Mouse (Mus musculus): ENCODE measurements around the gene Kpna6. TPM values are rescaled to one million over a fixed set of nuclear protein-coding genes. Genes with fewer than 3 reads are reported as not detected.
A peak's percentile ranks its signal among the peaks of the same experiment; 100 is the strongest.

Gene Kpna6
- polyA plus RNA-seq, 1 experiment = 32.5 TPM

GRCm38 (mm10) chr4:129700216-129700615 lies 27.6 kb upstream of the Kpna6 start:
- no peak for TF ChIP-seq CTCF (IDR thresholded peaks at IDR 0.05; ENCODE audit: borderline replicate concordance, control insufficient read depth, extremely low read depth, insufficient read depth, low read length, poor library complexity)
- no peak for TF ChIP-seq POLR2A (IDR thresholded peaks at IDR 0.05; ENCODE audit: control insufficient read depth, extremely low read depth, insufficient read depth, low read length, poor library complexity)
- Histone ChIP-seq H3K27me3 (ENCODE audit: control insufficient read depth, insufficient read depth, low read length) (no peaks in the 10 kb centered on the region), H3K4me3 (ENCODE audit: control insufficient read depth, insufficient read depth, low read length) (no peak overlapping the region), H3K27ac (ENCODE audit: control insufficient read depth, insufficient read depth, low read length) (no peak overlapping the region), H3K36me3 (ENCODE audit: control insufficient read depth, insufficient read depth, low read length) (peaks cover 19% of the 10 kb centered on the region), H3K4me1 (replicated peaks; ENCODE audit: control insufficient read depth, insufficient read depth, low read length) (peaks cover 10% of the 10 kb centered on the region)
- DNase-seq = no peak
- 74% methylated on average over 1 of the region's 1 CpGs for WGBS

DNA sequence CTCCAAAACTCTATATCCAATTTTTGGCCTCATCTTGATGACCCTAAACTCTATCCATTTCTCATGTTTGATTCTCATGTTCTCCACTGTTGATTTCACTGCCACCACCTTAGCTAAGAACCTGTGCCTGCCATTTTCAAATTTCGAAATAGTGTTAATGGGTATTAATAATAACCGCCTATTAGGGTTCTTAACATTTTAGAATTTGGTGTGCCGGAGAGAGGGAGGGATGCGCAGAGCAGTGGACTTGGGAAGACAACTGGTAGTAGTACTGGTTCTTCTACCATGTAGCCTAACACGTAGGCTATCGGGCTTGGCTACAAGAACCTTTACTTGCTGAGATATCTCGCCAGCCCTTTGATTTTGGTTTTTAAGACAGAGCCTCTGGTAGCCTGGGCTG lies 24.6 kb upstream of the Kpna6 start:
- TF ChIP-seq CTCF (IDR thresholded peaks at IDR 0.05; ENCODE audit: borderline replicate concordance, control insufficient read depth, extremely low read depth, insufficient read depth, low read length, poor library complexity) = no peak
- TF ChIP-seq POLR2A (IDR thresholded peaks at IDR 0.05; ENCODE audit: control insufficient read depth, extremely low read depth, insufficient read depth, low read length, poor library complexity) = no peak
- peaks cover 4% of the 10 kb centered on the region; the same call in 1 of the 2 replicates for H3K36me3 ChIP-seq (ENCODE audit: control insufficient read depth, insufficient read depth, low read length)
- H3K27me3 ChIP-seq (ENCODE audit: control insufficient read depth, insufficient read depth, low read length) = no peaks in the 10 kb centered on the region
- WGBS = 93% methylated on average over 7 of the region's 7 CpGs
- H3K4me3 ChIP-seq (ENCODE audit: control insufficient read depth, insufficient read depth, low read length) = no peak overlapping the region
- peaks cover 10% of the 10 kb centered on the region for H3K4me1 ChIP-seq (replicated peaks; ENCODE audit: control insufficient read depth, insufficient read depth, low read length)
- no peak for DNase-seq
- no peak overlapping the region for H3K27ac ChIP-seq (ENCODE audit: control insufficient read depth, insufficient read depth, low read length)

- Histone ChIP-seq H3K27ac (ENCODE audit: control insufficient read depth, insufficient read depth, low read length) (peak within 1 kb of the TSS; percentile 57; the same call in 1 of the 2 replicates), H3K27me3 (ENCODE audit: control insufficient read depth, insufficient read depth, low read length) (no peaks in the 10 kb centered on the region), H3K4me1 (replicated peaks; ENCODE audit: control insufficient read depth, insufficient read depth, low read length) (peaks cover 10% of the 10 kb centered on the region), H3K4me3 (ENCODE audit: control insufficient read depth, insufficient read depth, low read length) (peak within 1 kb of the TSS; percentile 93), H3K36me3 (ENCODE audit: control insufficient read depth, insufficient read depth, low read length) (peaks cover 9% of the 10 kb centered on the region; the same call in 1 of the 2 replicates)
- peak; percentile 43; the same call in 1 of the 2 replicates for TF ChIP-seq POLR2A (IDR thresholded peaks at IDR 0.05; ENCODE audit: control insufficient read depth, extremely low read depth, insufficient read depth, low read length, poor library complexity)
- TF ChIP-seq CTCF (IDR thresholded peaks at IDR 0.05; ENCODE audit: borderline replicate concordance, control insufficient read depth, extremely low read depth, insufficient read depth, low read length, poor library complexity) = peak; percentile 30; the same call in 1 of the 2 replicates
- WGBS = under 1% methylated on average over 57 of the region's 57 CpGs
- peak; percentile 86 for DNase-seq
Observed at GRCm38 (mm10) chr4:129696158-129696985, 23.8 kb upstream of the Kpna6 start, which contains the start of gene Tmem39b. TSS of gene Tmem39b (minus strand) at chr4:129696838.

GRCm38 (mm10) chr4:129695815-129696157 lies 23.2 kb upstream of the Kpna6 start:
- Histone ChIP-seq H3K27ac (ENCODE audit: control insufficient read depth, insufficient read depth, low read length) (peak overlapping the region; percentile 23; the same call in 1 of the 2 replicates), H3K36me3 (ENCODE audit: control insufficient read depth, insufficient read depth, low read length) (peaks cover 9% of the 10 kb centered on the region; the same call in 1 of the 2 replicates), H3K4me3 (ENCODE audit: control insufficient read depth, insufficient read depth, low read length) (peak overlapping the region; percentile 93), H3K4me1 (replicated peaks; ENCODE audit: control insufficient read depth, insufficient read depth, low read length) (peaks cover 10% of the 10 kb centered on the region), H3K27me3 (ENCODE audit: control insufficient read depth, insufficient read depth, low read length) (no peaks in the 10 kb centered on the region)
- TF ChIP-seq CTCF (IDR thresholded peaks at IDR 0.05; ENCODE audit: borderline replicate concordance, control insufficient read depth, extremely low read depth, insufficient read depth, low read length, poor library complexity) (no peak), POLR2A (IDR thresholded peaks at IDR 0.05; ENCODE audit: control insufficient read depth, extremely low read depth, insufficient read depth, low read length, poor library complexity) (no peak)
- no peak for DNase-seq
- 20% methylated on average over 6 of the region's 6 CpGs for WGBS

DNA sequence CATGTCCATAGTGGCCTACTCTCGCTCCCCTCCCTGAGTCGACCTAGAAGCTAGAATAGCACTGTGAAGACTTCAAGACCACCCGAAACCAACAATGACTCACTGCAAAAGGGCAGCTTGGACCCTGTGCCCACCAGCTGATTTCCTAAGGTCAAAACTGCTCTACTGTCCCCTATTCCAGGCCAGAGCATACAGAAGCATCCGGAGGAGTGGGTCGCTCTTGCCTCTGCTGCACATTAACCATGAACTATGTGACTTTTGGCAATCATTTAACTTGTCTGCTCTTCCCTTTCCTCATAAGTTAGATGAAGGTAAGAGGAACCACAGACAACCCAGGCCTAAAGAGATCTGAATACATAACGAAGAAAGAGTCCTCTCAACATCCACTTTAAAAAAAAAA lies 12.0 kb upstream of the Kpna6 start:
- Histone ChIP-seq H3K27ac (ENCODE audit: control insufficient read depth, insufficient read depth, low read length) (no peak overlapping the region), H3K36me3 (ENCODE audit: control insufficient read depth, insufficient read depth, low read length) (peaks cover 29% of the 10 kb centered on the region), H3K27me3 (ENCODE audit: control insufficient read depth, insufficient read depth, low read length) (no peaks in the 10 kb centered on the region), H3K4me3 (ENCODE audit: control insufficient read depth, insufficient read depth, low read length) (no peak overlapping the region), H3K4me1 (replicated peaks; ENCODE audit: control insufficient read depth, insufficient read depth, low read length) (no peaks in the 10 kb centered on the region)
- TF ChIP-seq POLR2A (IDR thresholded peaks at IDR 0.05; ENCODE audit: control insufficient read depth, extremely low read depth, insufficient read depth, low read length, poor library complexity) (no peak), CTCF (IDR thresholded peaks at IDR 0.05; ENCODE audit: borderline replicate concordance, control insufficient read depth, extremely low read depth, insufficient read depth, low read length, poor library complexity) (no peak)
- 96% methylated on average over 6 of the region's 6 CpGs for WGBS
- no peak for DNase-seq

GRCm38 (mm10) chr4:129683901-129684493 lies 11.4 kb upstream of the Kpna6 start:
- Histone ChIP-seq H3K27ac (ENCODE audit: control insufficient read depth, insufficient read depth, low read length) (no peak overlapping the region), H3K4me3 (ENCODE audit: control insufficient read depth, insufficient read depth, low read length) (no peak overlapping the region), H3K27me3 (ENCODE audit: control insufficient read depth, insufficient read depth, low read length) (no peaks in the 10 kb centered on the region), H3K36me3 (ENCODE audit: control insufficient read depth, insufficient read depth, low read length) (peaks cover 29% of the 10 kb centered on the region), H3K4me1 (replicated peaks; ENCODE audit: control insufficient read depth, insufficient read depth, low read length) (no peaks in the 10 kb centered on the region)
- DNase-seq = no peak
- 96% methylated on average over 11 of the region's 11 CpGs for WGBS
- no peak for TF ChIP-seq CTCF (IDR thresholded peaks at IDR 0.05; ENCODE audit: borderline replicate concordance, control insufficient read depth, extremely low read depth, insufficient read depth, low read length, poor library complexity)
- TF ChIP-seq POLR2A (IDR thresholded peaks at IDR 0.05; ENCODE audit: control insufficient read depth, extremely low read depth, insufficient read depth, low read length, poor library complexity) = no peak

Measured in thymus, adult 2 months (tissue).